Mouse (Mus musculus) fibroblast of lung, adult 2 months (primary cell): Measurements from ENCODE around the gene Lypd6b.

Source experiments
- DNase-seq: peaks from one replicate; pipeline ENCODE4 v3.0.0-alpha.2; 2011; ENCODE audit warnings: low read depth

Gene Lypd6b

GRCm38 (mm10) chr2:49787376-49788050 lies at the start of gene Lypd6b:
TSS of gene Lypd6b (plus strand) at chr2:49787688.
- no peak for DNase-seq

GRCm38 (mm10) chr2:49739046-49739445 lies 48.4 kb upstream of the Lypd6b start:
- peak; percentile 51 for DNase-seq

- DNase-seq = no peak
Measured at GRCm38 (mm10) chr2:49741026-49741425, 46.5 kb upstream of the Lypd6b start.

GRCm38 (mm10) chr2:49741895-49742734 lies 45.4 kb upstream of the Lypd6b start:
- DNase-seq = no peak

- DNase-seq = no peak
Measured at GRCm38 (mm10) chr2:49742919-49743318, 44.6 kb upstream of the Lypd6b start.

GRCm38 (mm10) chr2:49743775-49744174 lies 43.7 kb upstream of the Lypd6b start:
- no peak for DNase-seq

GRCm38 (mm10) chr2:49744251-49745093 lies 43.0 kb upstream of the Lypd6b start:
- DNase-seq = peak; percentile 57

- no peak for DNase-seq
Measured at GRCm38 (mm10) chr2:49745094-49745781, 42.2 kb upstream of the Lypd6b start.

- DNase-seq = no peak
Measured at GRCm38 (mm10) chr2:49746947-49747346, 40.5 kb upstream of the Lypd6b start.

GRCm38 (mm10) chr2:49747670-49748069 lies 39.8 kb upstream of the Lypd6b start:
- DNase-seq = no peak

- no peak for DNase-seq
Measured at GRCm38 (mm10) chr2:49748628-49749342, 38.7 kb upstream of the Lypd6b start.

- no peak for DNase-seq
Measured at GRCm38 (mm10) chr2:49749730-49750576, 37.5 kb upstream of the Lypd6b start.

GRCm38 (mm10) chr2:49751544-49752210 lies 35.8 kb upstream of the Lypd6b start:
- no peak for DNase-seq

- DNase-seq = no peak
Measured at GRCm38 (mm10) chr2:49752211-49752607, 35.3 kb upstream of the Lypd6b start.

- DNase-seq = no peak
Measured at GRCm38 (mm10) chr2:49753062-49753461, 34.4 kb upstream of the Lypd6b start.

- no peak for DNase-seq
Measured at GRCm38 (mm10) chr2:49755054-49755453, 32.4 kb upstream of the Lypd6b start.

- no peak for DNase-seq
Measured at GRCm38 (mm10) chr2:49757616-49758015, 29.9 kb upstream of the Lypd6b start.

- DNase-seq = peak; percentile 34
Measured at GRCm38 (mm10) chr2:49764331-49764946, 23.0 kb upstream of the Lypd6b start.

- no peak for DNase-seq
Measured at GRCm38 (mm10) chr2:49768916-49769315, 18.6 kb upstream of the Lypd6b start.
